19 mouse cellular contexts compared by ENCODE assay signal in genomic region chr14:121369385-121369784, GRCm38 (mm10). TPM values are rescaled to one million over a fixed set of nuclear protein-coding genes. Genes with fewer than 3 reads are reported as not detected.
A peak's percentile ranks its signal among the peaks of the same experiment; 100 is the strongest.
DNase-seq lines count a peak whose midpoint lies in the region; ATAC-seq and TF ChIP-seq lines count a peak whose summit lies in the region.
"Had no signal": no experiment of that assay in that cellular context is flagged by ENCODE, and none has a peak within 500 bp of the region (broad histone marks: within the 10 kb centered on the region; RNA-seq: fewer than 3 reads in every experiment).

No protein-coding gene starts in this region.

- H3K4me3 ChIP-seq in heart, embryonic 16.5 days (ENCODE audit: low read length): no peak overlapping the region
- peak overlapping the region; percentile 15 for H3K4me3 ChIP-seq in megakaryocyte, embryonic 14.5 days (replicated peaks)
- no peak overlapping the region for H3K4me3 ChIP-seq in intestine, embryonic 14.5 days (ENCODE audit: low read depth, low read length)
- H3K4me3 ChIP-seq in liver, postnatal 0 days (ENCODE audit: low read depth, low read length): no peak overlapping the region
- H3K4me3 ChIP-seq: left cerebral cortex, adult 2 months; limb, embryonic 13.5 days; midbrain, embryonic 10.5 days; myocyte had no signal

- no peaks in the 10 kb centered on the region for H3K36me3 ChIP-seq in heart, embryonic 16.5 days (ENCODE audit: control insufficient read depth, insufficient read depth)
- peaks cover 46% of the 10 kb centered on the region for H3K36me3 ChIP-seq in megakaryocyte, embryonic 14.5 days (replicated peaks; ENCODE audit: low read length)
- H3K36me3 ChIP-seq in intestine, embryonic 14.5 days (ENCODE audit: control insufficient read depth, insufficient read depth, low read length): 0 out of 2 replicates have a peak, but pooled peaks cover 6% of the 10 kb centered on the region
- H3K36me3 ChIP-seq in liver, postnatal 0 days (replicated peaks; ENCODE audit: insufficient read depth, low read length): peaks cover 14% of the 10 kb centered on the region

- H3K27ac ChIP-seq in heart, embryonic 16.5 days (ENCODE audit: low read length): peak overlapping the region; percentile 20; the same call in 1 of the 2 replicates
- H3K27ac ChIP-seq in intestine, embryonic 14.5 days (ENCODE audit: low read depth): 0 out of 2 replicates have a peak overlapping the region, but pooled peaks have one; percentile 24
- peak overlapping the region; percentile 39; the same call in 1 of the 2 replicates for H3K27ac ChIP-seq in liver, postnatal 0 days (ENCODE audit: low read depth)
- H3K27ac ChIP-seq: left cerebral cortex, adult 2 months; limb, embryonic 13.5 days; midbrain, embryonic 10.5 days had no signal

- H3K9ac ChIP-seq in heart, embryonic 16.5 days (ENCODE audit: low read length): no peak overlapping the region
- no peak overlapping the region for H3K9ac ChIP-seq in intestine, embryonic 14.5 days (ENCODE audit: low read length)
- H3K9ac ChIP-seq in liver, postnatal 0 days (replicated peaks): no peak overlapping the region; the same call in 1 of the 2 replicates

- DNase-seq in heart, adult 9 months (ENCODE audit: low spot score in 2 of 2): no peak
- no peak for DNase-seq in intestine, embryonic 14.5 days (ENCODE audit: low spot score)
- no peak for DNase-seq in liver, postnatal 0 days
- DNase-seq in left cerebral cortex, postnatal 14 days (ENCODE audit: low spot score in 2 of 2): no peak
- DNase-seq in Muller cell, postnatal 12 days (ENCODE audit: inconsistent ontology term): no peak
- DNase-seq: adrenal gland, adult 2 months; cerebellum, adult 2 months; heart, adult 18-20 months; kidney, adult 18-20 months; lung, postnatal 10 days; right cerebral cortex, postnatal 25 days had no signal

- H3K4me1 ChIP-seq in heart, embryonic 16.5 days (ENCODE audit: control insufficient read depth, insufficient read depth, low read length): peaks cover 79% of the 10 kb centered on the region
- peaks cover 100% of the 10 kb centered on the region for H3K4me1 ChIP-seq in megakaryocyte, embryonic 14.5 days
- H3K4me1 ChIP-seq in intestine, embryonic 14.5 days (replicated peaks; ENCODE audit: control insufficient read depth, insufficient read depth, low read length): peaks cover 53% of the 10 kb centered on the region
- peaks cover 86% of the 10 kb centered on the region for H3K4me1 ChIP-seq in liver, postnatal 0 days (ENCODE audit: insufficient read depth)

- no peak overlapping the region for H3K4me2 ChIP-seq in heart, embryonic 16.5 days (ENCODE audit: low read depth, low read length)
- H3K4me2 ChIP-seq in intestine, embryonic 14.5 days (ENCODE audit: low read length): no peak overlapping the region
- peak overlapping the region; percentile 11; the same call in 1 of the 2 replicates for H3K4me2 ChIP-seq in liver, postnatal 0 days (ENCODE audit: low read depth, low read length)
- H3K4me2 ChIP-seq: limb, embryonic 13.5 days had no signal

- intact Hi-C loops in left cerebral cortex, postnatal 14 days (cut with DNase I): no loop called here

- no peaks in the 10 kb centered on the region for H3K9me3 ChIP-seq in heart, embryonic 16.5 days (replicated peaks; ENCODE audit: control insufficient read depth, low read length)
- H3K9me3 ChIP-seq in megakaryocyte, embryonic 14.5 days: no peaks in the 10 kb centered on the region
- H3K9me3 ChIP-seq in intestine, embryonic 14.5 days (ENCODE audit: control insufficient read depth, low read length): no peaks in the 10 kb centered on the region
- H3K9me3 ChIP-seq in liver, postnatal 0 days (ENCODE audit: low read length): no peaks in the 10 kb centered on the region
- H3K9me3 ChIP-seq: limb, embryonic 13.5 days; midbrain, embryonic 10.5 days had no signal

- no peak for TF ChIP-seq CTCF in liver, postnatal 0 days (IDR thresholded peaks at IDR 0.05; ENCODE audit: low read depth)

- ATAC-seq in heart, embryonic 16.5 days (replicated peaks; ENCODE audit: extremely low read depth, insufficient read depth, low FRiP score): no peak
- ATAC-seq in megakaryocyte, adult 5-6 weeks (ENCODE audit: poor library complexity, severe bottlenecking): no peak
- ATAC-seq in intestine, embryonic 14.5 days (replicated peaks; ENCODE audit: low FRiP score, low TSS enrichment, low read depth): 0 out of 2 replicates have a peak, but pooled peaks have one; percentile 16
- ATAC-seq in liver, postnatal 0 days: no peak
- ATAC-seq: forebrain, embryonic 14.5 days had no signal

- 66% methylated on average over 5 of the region's 5 CpGs for WGBS in heart, embryonic 16.5 days
- 57% methylated on average over 5 of the region's 5 CpGs for WGBS in intestine, embryonic 14.5 days
- WGBS in liver, postnatal 0 days (ENCODE audit: insufficient replicate concordance): 48% methylated on average over 5 of the region's 5 CpGs

- H3K27me3 ChIP-seq in heart, embryonic 16.5 days (ENCODE audit: control insufficient read depth, insufficient read depth, low read length): no peaks in the 10 kb centered on the region
- no peaks in the 10 kb centered on the region for H3K27me3 ChIP-seq in megakaryocyte, embryonic 14.5 days (replicated peaks)
- no peaks in the 10 kb centered on the region for H3K27me3 ChIP-seq in intestine, embryonic 14.5 days (replicated peaks; ENCODE audit: control insufficient read depth, insufficient read depth, low read length)
- no peaks in the 10 kb centered on the region for H3K27me3 ChIP-seq in liver, postnatal 0 days (ENCODE audit: insufficient read depth, low read length)
- H3K27me3 ChIP-seq: limb, embryonic 13.5 days had no signal

- no peak for TF ChIP-seq EP300 in liver, postnatal 0 days (IDR thresholded peaks at IDR 0.05; ENCODE audit: low read depth)

RNA-seq across cellular contexts. Expression of gene Stk24, which starts 10.4 kb away (rescaled TPM):
- polyA plus RNA-seq in heart, embryonic 16.5 days (2015; fragmentation: Nextera tagmentation; extraction: Ambion mirVana): 36.6 and 38.6 TPM in 2 replicates
- 37.4 and 52.9 TPM in 2 replicates for polyA plus RNA-seq in megakaryocyte, embryonic 14.5 days (2012; ENCODE audit: insufficient read depth, low replicate concordance)
- total RNA-seq in megakaryocyte, adult 5-6 weeks (2015): 143 and 146 TPM in 2 replicates
- total RNA-seq in megakaryocyte, adult 5-6 weeks (2017): 105 and 124 TPM in 2 replicates
- polyA plus RNA-seq in intestine, embryonic 14.5 days (2014; fragmentation: Nextera tagmentation; extraction: Ambion mirVana): 49.3 and 51.6 TPM in 2 replicates
- polyA plus RNA-seq in liver, postnatal 0 days (2015; fragmentation: Nextera tagmentation; extraction: Ambion mirVana): 19.3 and 20.4 TPM in 2 replicates
- 10 to 100 TPM; 49.5 to 50.0 TPM for total RNA-seq in left cerebral cortex, postnatal 14 days (2021)
